Mouse (Mus musculus): ENCODE measurements around the gene Endod1.
"Not testable (repeated sequence)": the region's sequence is repeated elsewhere in the genome, so short reads cannot be mapped to it uniquely, and the experiment has no call there.

Endod1 gene

DNA sequence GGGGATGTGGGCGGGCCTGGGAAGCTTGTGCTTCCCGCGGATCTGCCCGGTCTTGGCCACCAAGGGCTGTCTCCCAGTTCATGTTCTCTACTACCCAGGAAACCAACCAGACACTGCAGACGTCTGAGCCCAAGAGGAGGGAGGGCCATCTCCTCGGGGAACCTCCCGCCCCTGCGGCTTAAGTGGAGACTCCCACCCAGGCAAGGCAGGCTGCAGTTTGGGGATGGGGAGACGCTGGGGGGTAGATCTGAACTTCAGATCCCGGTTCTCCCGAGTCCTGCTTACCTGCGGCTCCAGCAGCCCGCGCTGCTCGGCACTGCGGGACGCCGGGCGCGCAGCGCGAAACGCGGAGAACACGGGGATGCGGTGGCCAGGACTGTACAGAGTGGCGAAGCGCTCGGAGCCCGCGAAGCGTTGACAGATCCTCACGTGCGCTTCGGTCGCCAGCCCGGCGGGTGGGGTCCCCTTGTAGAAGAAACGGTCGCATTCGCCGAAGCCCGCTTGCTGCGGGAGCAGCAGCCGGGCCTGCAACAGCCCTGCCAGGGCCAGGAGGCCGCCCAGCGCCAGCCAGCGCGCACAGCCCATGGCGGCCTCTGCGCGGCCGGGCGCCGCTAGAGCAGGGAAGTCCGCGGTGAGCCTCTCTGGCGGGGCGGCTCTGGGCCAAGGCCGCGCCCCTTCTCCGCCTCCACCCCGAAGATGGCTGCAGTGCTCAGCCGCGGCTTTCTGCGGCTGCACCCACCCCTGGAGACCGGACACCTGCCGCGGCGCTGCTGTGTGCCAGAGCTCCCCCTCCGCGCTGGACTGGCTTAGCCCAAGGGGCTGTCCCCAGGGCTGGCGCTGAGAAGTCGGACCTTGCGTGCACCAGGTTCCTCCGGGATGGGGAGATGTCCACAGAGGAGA, 671 bp downstream of the Endod1 start:
- DNase-seq (ENCODE audit: low spot score in 2 of 2): peak; percentile 70 to 80

GRCm38 (mm10) chr9:14379769-14380385, 1.4 kb downstream of the Endod1 start:
- DNase-seq (ENCODE audit: low spot score in 2 of 2): no peak

GRCm38 (mm10) chr9:14378151-14378550, 3.2 kb downstream of the Endod1 start:
- DNase-seq (ENCODE audit: low spot score in 2 of 2): no peak

- no peak for DNase-seq (ENCODE audit: low spot score in 2 of 2)
Observed at GRCm38 (mm10) chr9:14376149-14376548, 5.2 kb downstream of the Endod1 start.

GRCm38 (mm10) chr9:14372440-14372839, 8.9 kb downstream of the Endod1 start:
- DNase-seq (ENCODE audit: low spot score in 2 of 2): no peak

DNA sequence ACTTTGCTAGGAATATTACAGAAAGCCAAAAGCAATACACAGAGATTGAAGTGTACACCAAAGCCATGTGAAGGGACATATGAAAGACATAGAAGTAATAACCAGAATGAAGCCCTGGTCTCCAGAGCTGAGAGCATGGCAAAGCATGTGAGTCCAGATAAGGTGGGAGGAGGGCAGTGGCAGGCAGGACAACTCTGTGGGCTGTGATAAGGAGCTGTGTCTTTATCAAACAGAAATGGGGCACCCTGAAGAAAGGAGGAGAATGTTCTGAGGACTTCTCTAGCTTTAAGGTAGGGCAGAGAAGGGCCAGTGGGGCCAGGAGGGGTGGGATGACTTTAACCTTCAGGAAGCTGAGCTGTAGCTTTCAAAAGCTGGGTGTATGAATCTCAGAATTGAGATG, 12.0 kb downstream of the Endod1 start:
- no peak for DNase-seq (ENCODE audit: low spot score in 2 of 2)

DNA sequence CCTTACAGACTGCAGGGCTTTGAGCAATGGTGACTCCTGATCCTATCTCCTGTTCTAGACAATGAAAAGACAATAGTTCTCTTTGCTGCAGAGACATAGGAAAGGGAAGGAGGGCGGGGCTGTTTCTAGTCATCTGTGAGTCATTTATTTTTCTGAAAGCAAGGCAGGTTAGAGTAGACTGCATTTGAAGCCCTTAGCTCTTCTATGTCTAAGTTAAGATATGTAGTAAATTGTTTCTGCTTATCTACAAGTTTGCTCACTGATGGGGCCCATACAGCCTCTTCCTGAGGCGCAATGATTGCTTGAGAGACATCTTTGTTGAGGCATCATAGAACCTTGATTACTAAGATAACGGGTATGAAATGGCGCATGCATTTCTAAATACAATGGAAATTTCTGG, 13.5 kb downstream of the Endod1 start:
- DNase-seq (ENCODE audit: low spot score in 2 of 2): no peak

DNA sequence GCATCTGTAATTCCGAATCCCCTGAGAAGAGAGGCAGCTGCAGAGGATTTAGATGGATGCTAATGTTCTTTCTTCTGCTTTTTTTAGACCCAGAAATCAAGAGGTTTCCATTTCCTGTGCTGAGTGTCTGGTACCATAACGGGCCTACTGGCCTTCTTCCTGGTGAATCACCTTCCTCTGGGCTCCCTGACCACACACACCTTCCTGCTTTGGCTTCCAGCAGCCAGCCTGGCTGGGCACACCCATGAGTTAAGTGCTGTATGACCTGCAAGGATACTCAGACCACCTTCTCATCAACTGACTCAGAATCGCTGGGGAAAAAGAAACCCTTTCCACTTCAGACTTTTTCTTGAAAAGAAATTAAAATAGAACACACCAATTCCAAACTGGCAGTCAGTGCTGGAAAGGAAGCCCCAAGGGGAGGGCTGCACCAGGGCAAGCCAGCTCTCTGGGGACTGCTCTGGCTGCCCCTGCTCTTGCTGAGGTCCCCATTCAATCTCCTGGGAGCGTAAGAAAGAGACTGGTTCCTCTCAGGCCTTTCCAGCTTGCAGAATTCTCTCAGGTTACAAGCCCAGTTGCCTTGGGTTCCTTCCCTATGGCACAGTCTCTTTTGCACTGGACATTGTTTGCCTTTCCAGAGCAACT, 15.7 kb downstream of the Endod1 start:
- no peak for DNase-seq (ENCODE audit: low spot score in 2 of 2)

DNA sequence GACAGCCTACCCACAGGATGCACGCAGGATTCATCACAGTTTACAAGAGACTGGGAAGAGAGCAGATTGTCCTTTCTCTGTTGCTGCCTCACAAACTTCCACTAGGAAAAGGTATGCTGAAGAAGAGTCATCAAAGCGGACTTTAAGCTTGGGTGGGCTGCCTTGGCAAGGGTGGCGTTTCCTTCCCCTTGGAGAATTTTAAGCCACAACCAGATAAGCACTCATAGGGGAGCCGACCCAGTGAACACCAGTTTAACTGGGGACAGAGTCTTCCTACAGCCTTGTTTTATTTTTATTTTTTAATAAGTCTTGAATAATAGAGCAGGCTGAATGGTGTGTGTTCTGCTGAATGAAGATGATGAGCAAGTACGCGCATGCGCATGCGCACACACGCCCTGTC, 16.6 kb downstream of the Endod1 start:
- no peak for DNase-seq (ENCODE audit: low spot score in 2 of 2)

GRCm38 (mm10) chr9:14363540-14363939, 17.8 kb downstream of the Endod1 start:
- no peak for DNase-seq (ENCODE audit: low spot score in 2 of 2)

DNA sequence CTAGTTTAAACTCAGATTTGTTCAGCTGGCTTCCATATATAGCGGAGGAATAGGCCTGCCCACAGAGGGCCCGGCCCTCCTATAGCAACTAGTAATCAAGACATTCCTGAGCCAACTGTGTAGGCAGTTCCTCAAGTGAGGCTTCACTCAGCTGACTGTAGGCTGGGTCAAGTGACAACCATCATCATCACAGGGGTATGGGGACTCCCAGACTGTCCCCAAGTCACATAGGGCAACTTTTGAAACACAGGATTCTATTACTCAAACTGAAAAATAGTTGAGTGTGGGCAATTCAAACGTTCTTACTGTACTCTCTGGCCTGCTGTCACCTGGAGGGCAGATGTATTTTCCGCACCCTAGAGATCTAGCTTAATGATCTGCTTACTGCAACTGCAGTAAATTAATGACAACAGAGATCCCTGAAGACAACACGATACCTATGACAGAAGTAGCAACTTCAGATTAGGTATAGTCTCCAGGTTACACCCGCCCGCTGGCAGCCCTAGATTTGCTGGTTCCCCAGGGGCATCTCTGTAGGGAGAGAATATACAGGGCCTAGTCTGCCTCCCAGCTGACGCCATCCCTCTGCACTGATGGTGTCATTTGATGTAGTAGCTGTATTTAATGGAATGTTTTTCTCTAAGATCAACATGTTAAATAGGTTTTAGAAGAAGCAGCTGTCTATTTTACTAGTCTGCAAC, 19.1 kb downstream of the Endod1 start:
- DNase-seq (ENCODE audit: low spot score in 2 of 2): no peak

DNA sequence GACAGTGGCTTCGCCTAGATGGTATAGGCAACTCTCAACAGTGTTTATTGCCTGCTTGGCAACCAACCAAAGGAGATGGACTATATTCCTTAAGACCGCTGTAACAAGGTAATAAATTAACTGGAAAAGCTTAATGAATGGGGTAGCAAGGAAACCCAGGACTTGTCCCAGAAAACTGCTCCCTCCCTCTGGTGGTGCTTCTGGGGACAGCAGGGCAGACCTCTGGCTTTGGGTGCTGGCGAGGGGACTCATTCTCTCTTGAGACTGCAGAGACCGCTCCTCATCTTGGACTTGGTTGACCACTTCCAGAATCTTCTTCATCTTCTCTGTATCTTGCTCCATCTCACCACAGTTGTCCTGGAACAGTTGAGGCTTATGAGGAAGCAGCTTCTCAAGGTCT, 24.3 kb downstream of the Endod1 start:
- no peak for DNase-seq (ENCODE audit: low spot score in 2 of 2)

DNA sequence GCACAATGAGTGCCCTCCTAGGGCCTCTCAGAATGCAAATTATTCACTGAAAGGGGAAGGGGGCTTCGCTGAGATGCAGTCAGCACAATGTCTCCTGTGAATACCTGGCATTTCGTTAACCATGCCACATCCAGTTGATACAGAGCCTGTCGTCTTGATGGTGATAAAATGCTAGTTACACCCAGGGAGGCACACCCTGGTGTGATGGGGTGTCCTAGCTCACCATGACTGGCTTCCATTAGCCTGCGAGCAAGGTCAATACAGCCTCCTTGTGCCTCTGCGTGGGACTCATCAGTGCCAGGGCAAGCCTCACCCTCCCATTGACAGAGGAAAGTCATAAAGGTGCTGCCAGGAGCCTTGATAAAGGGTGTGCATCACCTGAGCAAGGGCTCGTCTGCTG, 26.5 kb downstream of the Endod1 start:
- no peak for DNase-seq (ENCODE audit: low spot score in 2 of 2)

GRCm38 (mm10) chr9:14352337-14352736, 29.0 kb downstream of the Endod1 start:
- DNase-seq (ENCODE audit: low spot score in 2 of 2): no peak

DNA sequence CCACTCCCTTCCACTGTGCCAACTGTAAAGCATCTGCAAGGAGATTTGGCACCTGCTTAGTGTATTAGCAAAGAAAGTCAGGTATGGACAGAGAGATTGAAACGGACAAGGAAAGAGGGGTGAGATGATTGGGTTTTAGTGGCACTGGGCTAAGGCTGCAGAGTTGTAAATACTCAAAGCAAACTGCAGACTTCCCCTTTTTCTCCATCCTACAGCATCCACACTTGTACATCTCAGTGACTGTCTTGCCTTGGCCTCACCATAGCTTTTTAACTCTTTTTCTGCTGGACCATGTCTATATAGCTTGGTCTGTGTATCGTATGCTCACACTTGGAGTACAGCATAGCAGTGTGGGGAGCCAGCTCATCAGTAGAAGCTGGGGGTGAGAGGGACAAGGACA, 30.5 kb downstream of the Endod1 start:
- DNase-seq (ENCODE audit: low spot score in 2 of 2): no peak

DNA sequence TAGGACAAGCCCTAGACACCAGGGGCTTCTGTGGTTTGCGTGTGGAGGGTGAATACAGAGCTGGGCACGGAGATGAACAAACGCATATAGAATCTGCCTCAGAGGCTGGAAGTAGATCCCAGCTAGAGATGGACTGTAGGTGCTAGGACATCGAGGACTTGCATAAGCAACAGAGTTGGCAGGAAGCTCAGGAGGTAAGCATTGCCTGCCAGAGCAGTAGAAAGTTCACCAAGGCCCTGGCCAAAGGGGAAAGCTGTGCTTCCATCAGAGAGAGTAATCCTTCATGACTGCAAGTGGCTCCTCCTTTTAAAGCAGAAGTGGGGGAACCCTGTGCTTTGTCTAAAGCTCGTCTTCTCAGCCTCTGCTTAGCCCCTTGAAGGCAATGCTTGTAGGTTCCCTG, 31.9 kb downstream of the Endod1 start:
- no peak for DNase-seq (ENCODE audit: low spot score in 2 of 2)

GRCm38 (mm10) chr9:14348416-14348815, 32.9 kb downstream of the Endod1 start:
- no peak for DNase-seq (ENCODE audit: low spot score in 2 of 2)

GRCm38 (mm10) chr9:14345866-14346265, 35.4 kb downstream of the Endod1 start:
- not testable (repeated sequence) for DNase-seq (ENCODE audit: low spot score in 2 of 2)

- DNase-seq (ENCODE audit: low spot score in 2 of 2): peak; percentile 28 to 72
Observed at GRCm38 (mm10) chr9:14342041-14342668, 39.2 kb downstream of the Endod1 start.

DNA sequence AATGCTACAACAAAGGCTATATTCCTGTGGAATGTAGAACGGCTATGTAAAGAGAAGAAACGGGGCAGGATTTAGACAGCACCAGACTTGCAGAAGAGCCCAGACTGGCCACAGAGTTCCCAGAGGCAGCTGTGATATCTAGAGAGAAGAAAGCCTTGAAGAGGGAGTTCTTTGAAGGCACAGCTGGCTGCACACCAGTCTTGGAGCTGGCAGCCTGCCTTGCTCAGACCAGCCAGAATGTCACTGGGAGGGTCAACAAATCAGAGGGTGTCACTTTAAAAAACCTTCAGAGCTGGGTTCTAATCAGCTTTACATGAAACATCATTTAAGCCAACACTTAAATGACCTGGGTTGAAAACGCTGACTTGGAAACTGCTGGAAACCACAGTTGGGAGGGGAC, 42.6 kb downstream of the Endod1 start:
- no peak for DNase-seq (ENCODE audit: low spot score in 2 of 2)

- no peak for DNase-seq (ENCODE audit: low spot score in 2 of 2)
Observed at GRCm38 (mm10) chr9:14336901-14337300, 44.4 kb downstream of the Endod1 start.

GRCm38 (mm10) chr9:14335829-14336228, 45.5 kb downstream of the Endod1 start:
- DNase-seq (ENCODE audit: low spot score in 2 of 2): no peak

Measured in frontal cortex, postnatal 10 days (tissue).